Mouse (Mus musculus) lung, embryonic 16.5 days (tissue): ENCODE results near the gene Ces1b. TPM values are rescaled to one million over a fixed set of nuclear protein-coding genes. Genes with fewer than 3 reads are reported as not detected.

Experiments used
- ATAC-seq: fragments of 200-750 bp; cut with Nextera tagmentation; 2 replicates; pipeline ENCODE4 v1.8.0; 2017; ENCODE audit warnings: low read depth, mild to moderate bottlenecking, moderate library complexity
- H3K27ac ChIP-seq: fragments of 300-500 bp; sonication (generic); 2 replicates; pipeline ENCODE4 v1.5.1; 2014; ENCODE audit warnings: mild to moderate bottlenecking, control low read depth, low read length
- H3K27me3 ChIP-seq: fragments of 300-500 bp; sonication (generic); 2 replicates; pipeline ENCODE4 v1.6.1; 2014; ENCODE audit warnings: low read depth, low read length, mixed read lengths; ENCODE audit not compliant: control insufficient read depth, insufficient read depth
- H3K36me3 ChIP-seq: fragments of 300-500 bp; sonication (generic); 2 replicates; pipeline ENCODE4 v1.6.1; 2014; ENCODE audit warnings: low read length; ENCODE audit not compliant: control insufficient read depth, insufficient read depth
- H3K4me1 ChIP-seq: fragments of 300-500 bp; sonication (generic); replicated peaks from 2 replicates; pipeline ENCODE4 v1.6.1; 2014; ENCODE audit warnings: low read length, mixed read lengths; ENCODE audit not compliant: control insufficient read depth, insufficient read depth
- H3K4me2 ChIP-seq: fragments of 300-500 bp; sonication (generic); 2 replicates; pipeline ENCODE4 v1.6.1; 2014; ENCODE audit warnings: low read depth, low read length, control low read depth
- H3K4me3 ChIP-seq: fragments of 300-500 bp; sonication (generic); 2 replicates; pipeline ENCODE4 v1.5.1; 2014; ENCODE audit warnings: mild to moderate bottlenecking, low read length, control low read depth
- H3K9ac ChIP-seq: fragments of 300-500 bp; sonication (generic); 2 replicates; pipeline ENCODE4 v1.6.1; 2014; ENCODE audit warnings: low read length, control low read depth
- H3K9me3 ChIP-seq: fragments of 300-500 bp; sonication (generic); 2 replicates; pipeline ENCODE4 v1.6.1; 2016; ENCODE audit warnings: low read length; ENCODE audit not compliant: control insufficient read depth
- WGBS: fragments of 180-500 bp; shearing (Covaris S2); extraction: QIAGEN DNeasy Blood & Tissue Kit; methylation state at CpG from one replicate; pipeline ENCODE4 v1.1.7; 2014; 5-methylcytosine and 5-hydroxymethylcytosine counted together
- polyA plus RNA-seq: library from polyadenylated mRNA; unstranded; fragments of >200 nt; fragmentation: Nextera tagmentation; extraction: Ambion mirVana; gene quantifications from 2 replicates; pipeline ENCODE4 v1.2.1, GENCODE M21; 2015

Gene Ces1b
- polyA plus RNA-seq, 1 experiment from 2014 or later = 0.20 TPM

DNA sequence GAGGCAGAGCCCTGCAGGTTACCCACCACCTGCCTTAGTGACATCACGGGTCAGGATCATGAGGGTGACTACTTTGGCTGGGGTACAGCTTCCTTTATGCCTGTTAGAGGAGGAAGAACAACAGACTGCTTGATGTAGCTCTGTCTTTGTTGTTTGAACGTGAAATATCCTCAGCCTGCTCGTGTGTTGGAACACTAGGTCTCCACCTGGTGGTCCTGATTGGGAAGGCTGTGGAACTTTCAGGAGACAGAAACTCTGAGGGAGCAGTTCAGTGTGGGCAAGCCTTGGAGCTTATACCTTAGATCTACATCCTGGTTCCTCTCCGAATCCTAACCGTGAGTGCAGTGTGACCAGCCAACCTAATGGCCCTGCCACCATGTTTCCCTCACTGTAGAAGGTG lies 58.1 kb downstream of the Ces1b start:
- H3K4me1 ChIP-seq = no peaks in the 10 kb centered on the region
- H3K4me2 ChIP-seq = no peak overlapping the region
- H3K4me3 ChIP-seq = no peak overlapping the region
- no peaks in the 10 kb centered on the region for H3K9me3 ChIP-seq
- no peak for ATAC-seq
- H3K36me3 ChIP-seq = no peaks in the 10 kb centered on the region
- no peaks in the 10 kb centered on the region for H3K27me3 ChIP-seq
- no peak overlapping the region for H3K9ac ChIP-seq
- WGBS = 59% methylated on average over 5 of the region's 5 CpGs
- no peak overlapping the region for H3K27ac ChIP-seq

DNA sequence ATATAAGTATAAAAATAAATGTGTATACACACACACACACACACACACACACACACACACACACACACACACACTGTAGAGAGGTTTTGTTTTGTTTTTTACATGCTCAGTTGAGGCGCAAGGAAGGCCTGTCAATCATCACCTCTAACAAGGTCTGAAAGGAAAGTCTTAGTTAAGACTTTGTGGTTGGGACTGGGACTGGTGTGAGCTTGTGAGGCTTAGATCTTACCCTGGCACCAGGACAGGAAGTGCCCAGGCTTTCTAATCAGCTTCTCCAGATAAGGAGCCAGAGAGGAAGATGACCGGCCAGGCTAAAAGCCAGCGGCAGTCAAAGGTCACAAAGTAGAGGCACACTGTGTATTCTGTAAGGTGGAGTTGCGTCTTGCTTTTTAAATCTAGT lies 65.5 kb downstream of the Ces1b start:
- no peak overlapping the region for H3K4me2 ChIP-seq
- 49% methylated on average over 4 of the region's 4 CpGs for WGBS
- no peak overlapping the region for H3K27ac ChIP-seq
- H3K4me3 ChIP-seq = no peak overlapping the region
- H3K4me1 ChIP-seq = no peaks in the 10 kb centered on the region
- no peak overlapping the region for H3K9ac ChIP-seq
- no peaks in the 10 kb centered on the region for H3K9me3 ChIP-seq
- H3K27me3 ChIP-seq = no peaks in the 10 kb centered on the region
- no peaks in the 10 kb centered on the region for H3K36me3 ChIP-seq
- ATAC-seq = no peak

GRCm38 (mm10) chr8:93012226-93012625 lies 67.6 kb downstream of the Ces1b start:
- no peaks in the 10 kb centered on the region for H3K27me3 ChIP-seq
- H3K4me3 ChIP-seq = no peak overlapping the region
- no peaks in the 10 kb centered on the region for H3K36me3 ChIP-seq
- H3K4me2 ChIP-seq = no peak overlapping the region
- no peak overlapping the region for H3K27ac ChIP-seq
- H3K9ac ChIP-seq = no peak overlapping the region
- no peak for ATAC-seq
- WGBS = 75% methylated on average over 6 of the region's 6 CpGs
- H3K4me1 ChIP-seq = no peaks in the 10 kb centered on the region
- no peaks in the 10 kb centered on the region for H3K9me3 ChIP-seq

GRCm38 (mm10) chr8:93011439-93011838 lies 68.4 kb downstream of the Ces1b start:
- H3K27ac ChIP-seq = no peak overlapping the region
- no peaks in the 10 kb centered on the region for H3K9me3 ChIP-seq
- H3K27me3 ChIP-seq = no peaks in the 10 kb centered on the region
- H3K9ac ChIP-seq = no peak overlapping the region
- peak; percentile 75 for ATAC-seq
- 8% methylated on average over 9 of the region's 9 CpGs for WGBS
- no peaks in the 10 kb centered on the region for H3K4me1 ChIP-seq
- H3K4me2 ChIP-seq = no peak overlapping the region
- H3K36me3 ChIP-seq = no peaks in the 10 kb centered on the region
- H3K4me3 ChIP-seq = no peak overlapping the region

DNA sequence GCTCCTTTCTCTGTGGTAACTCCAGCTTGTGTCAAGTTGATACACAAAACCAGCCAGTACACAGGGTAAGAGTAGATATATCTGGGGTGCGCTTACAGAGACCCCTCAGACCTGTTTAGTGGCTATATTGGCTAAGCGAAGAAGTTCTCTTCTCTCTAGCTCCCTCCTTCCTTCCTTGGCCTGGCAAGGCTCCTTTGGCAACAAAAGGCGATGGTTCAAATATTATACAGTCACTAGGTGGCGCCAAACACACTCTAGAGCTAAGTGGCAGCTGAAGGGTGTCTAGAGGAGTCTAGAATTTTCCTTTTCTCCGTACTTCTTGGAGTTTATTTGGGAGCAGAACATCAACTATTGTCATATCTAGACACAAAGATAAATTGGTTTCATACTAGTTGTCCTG lies 69.5 kb downstream of the Ces1b start:
- H3K4me1 ChIP-seq = no peaks in the 10 kb centered on the region
- no peak overlapping the region for H3K4me2 ChIP-seq
- H3K9ac ChIP-seq = no peak overlapping the region
- no peak overlapping the region for H3K27ac ChIP-seq
- ATAC-seq = no peak
- H3K4me3 ChIP-seq = no peak overlapping the region
- no peaks in the 10 kb centered on the region for H3K9me3 ChIP-seq
- no peaks in the 10 kb centered on the region for H3K36me3 ChIP-seq
- 21% methylated on average over 5 of the region's 5 CpGs for WGBS
- H3K27me3 ChIP-seq = no peaks in the 10 kb centered on the region

Other genes starting within 250 kb of the Ces1b start
- 6.9 and 7.4 TPM in 2 replicates for gene Lpcat2, start 224.7 kb downstream of the Ces1b start, polyA plus RNA-seq
- gene Capns2, start 178.6 kb downstream of the Ces1b start, polyA plus RNA-seq = 0.55 and 0.57 TPM in 2 replicates
- gene Slc6a2, start 119.9 kb downstream of the Ces1b start, polyA plus RNA-seq = 0.58 and 0.70 TPM in 2 replicates
- 0.15 TPM in 1 of 2 replicates, not detected in the other for gene Ces1a, start 31.8 kb downstream of the Ces1b start, polyA plus RNA-seq
- 0.67 TPM in 1 of 2 replicates, not detected in the other for gene Ces1c, start 51.3 kb upstream of the Ces1b start, polyA plus RNA-seq
- 89.8 and 109 TPM in 2 replicates for gene Ces1d, start 117.8 kb upstream of the Ces1b start, polyA plus RNA-seq
- gene Ces1e, start 149.6 kb upstream of the Ces1b start, polyA plus RNA-seq = 0.26 and 0.45 TPM in 2 replicates
- gene Ces1f, start 199.7 kb upstream of the Ces1b start, polyA plus RNA-seq = 2.5 and 2.6 TPM in 2 replicates